Mouse (Mus musculus): Measurements from ENCODE around the gene Zfp13.

The Zfp13 gene

DNA sequence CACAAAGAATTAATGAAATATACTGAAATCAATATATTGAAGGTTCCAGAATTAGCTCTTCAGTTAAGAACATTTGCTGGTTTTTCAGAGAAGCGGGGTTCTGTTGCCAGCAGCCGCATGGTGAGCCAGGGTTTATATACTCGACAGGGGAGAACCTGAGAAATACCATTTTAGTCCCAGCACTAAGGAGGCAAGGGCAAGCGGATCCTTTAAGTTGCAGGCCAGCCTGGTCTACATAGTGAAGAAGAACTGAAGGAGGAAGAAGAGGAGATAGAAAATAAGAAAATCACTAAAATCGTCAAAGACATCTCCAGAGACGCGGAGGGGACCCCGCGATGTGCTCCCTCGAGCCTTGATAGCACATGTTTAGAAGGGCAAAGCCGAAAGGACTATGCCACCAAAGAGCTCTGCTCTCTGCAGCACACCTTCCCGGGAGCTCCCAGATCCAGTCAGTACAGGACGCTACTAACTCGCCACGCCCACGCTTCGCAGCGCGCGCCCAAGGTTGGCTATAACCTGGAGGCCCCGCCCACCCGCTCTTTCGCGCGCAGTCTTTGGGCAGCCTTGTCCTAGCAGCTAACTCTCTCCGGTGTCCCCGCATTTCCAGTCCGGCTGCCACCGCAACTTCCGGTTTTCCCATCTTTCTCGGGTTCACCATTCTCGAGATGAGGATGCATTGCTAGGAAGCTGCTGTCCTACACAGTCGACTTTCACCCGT, 6.9 kb downstream of the Zfp13 start:
- DNase-seq, result peak; percentile 99 to 100

DNA sequence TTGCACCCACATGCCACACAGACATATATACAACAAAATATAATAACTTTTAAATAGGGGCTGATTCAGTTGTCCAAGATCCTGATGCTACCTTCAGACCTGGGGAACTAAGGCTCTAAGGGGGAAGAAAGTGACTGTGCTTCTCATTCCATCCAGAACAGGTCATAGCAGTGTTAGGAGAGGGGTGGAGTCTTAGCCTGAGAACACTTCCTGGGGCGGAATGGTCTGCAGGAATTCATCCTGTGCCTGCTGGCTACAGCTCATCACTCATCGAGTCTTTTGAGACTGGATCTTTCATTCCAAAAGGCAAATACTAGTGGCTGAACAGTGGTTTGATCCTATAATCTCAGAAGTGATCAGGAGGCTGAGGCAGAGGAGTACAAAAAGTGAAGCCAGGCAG, 12.0 kb downstream of the Zfp13 start:
- no peak for DNase-seq

DNA sequence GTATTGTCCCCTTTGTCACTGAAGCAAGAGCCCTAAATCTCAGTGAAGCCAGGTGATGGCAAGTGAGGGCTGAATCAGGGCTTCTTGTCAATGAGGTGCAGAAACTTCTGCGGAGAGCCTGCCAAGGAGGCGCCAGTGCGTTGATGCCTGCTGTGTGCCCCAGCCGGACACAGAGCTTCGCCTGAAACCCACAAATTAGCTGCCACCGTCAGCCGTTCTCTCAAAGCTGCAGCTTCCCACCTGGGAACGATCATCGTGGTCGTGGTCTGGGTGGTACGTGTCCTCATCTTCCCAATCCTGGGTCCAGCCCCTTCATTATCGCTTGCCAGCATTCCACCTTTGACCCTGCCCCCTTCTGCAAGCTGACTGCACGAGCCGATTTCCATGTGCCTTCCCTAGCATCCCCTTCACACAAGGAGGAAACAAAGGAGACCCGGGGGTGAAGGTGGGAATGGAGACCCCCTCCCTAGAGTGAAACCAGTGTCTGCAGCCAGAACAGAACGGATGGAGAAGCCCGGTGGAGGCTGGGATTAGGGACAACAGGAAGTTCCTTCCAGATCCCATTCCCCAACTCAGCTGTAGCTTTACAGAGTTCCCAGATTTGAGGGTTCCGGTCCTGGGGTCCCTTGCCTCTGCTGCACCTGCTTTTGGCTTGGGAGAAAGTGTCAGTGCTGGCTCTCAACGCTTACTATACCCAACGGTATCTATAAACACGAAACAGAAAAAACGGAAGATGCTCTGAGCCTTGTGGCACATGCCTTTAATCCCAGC, 13.4 kb downstream of the Zfp13 start:
- peak; percentile 70 to 78 for DNase-seq

DNA sequence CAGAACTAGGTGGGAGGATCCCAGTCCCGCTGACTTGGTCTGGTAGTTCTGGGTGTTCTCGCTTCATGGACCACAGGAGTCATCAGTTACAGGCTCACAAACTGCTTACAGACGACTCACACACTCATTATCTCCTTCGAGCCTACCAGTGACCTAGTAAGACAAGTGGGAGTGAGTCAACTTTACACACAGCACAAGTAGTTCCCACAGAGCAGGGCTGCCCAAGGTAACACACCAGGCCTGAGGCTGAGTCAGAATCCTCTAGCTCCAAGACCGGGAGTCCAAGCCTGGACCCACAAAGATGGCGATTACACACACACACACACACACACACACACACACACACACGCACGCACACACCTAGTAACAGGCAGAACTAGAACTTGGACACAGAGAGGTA, 14.5 kb downstream of the Zfp13 start:
- DNase-seq, result no peak

DNA sequence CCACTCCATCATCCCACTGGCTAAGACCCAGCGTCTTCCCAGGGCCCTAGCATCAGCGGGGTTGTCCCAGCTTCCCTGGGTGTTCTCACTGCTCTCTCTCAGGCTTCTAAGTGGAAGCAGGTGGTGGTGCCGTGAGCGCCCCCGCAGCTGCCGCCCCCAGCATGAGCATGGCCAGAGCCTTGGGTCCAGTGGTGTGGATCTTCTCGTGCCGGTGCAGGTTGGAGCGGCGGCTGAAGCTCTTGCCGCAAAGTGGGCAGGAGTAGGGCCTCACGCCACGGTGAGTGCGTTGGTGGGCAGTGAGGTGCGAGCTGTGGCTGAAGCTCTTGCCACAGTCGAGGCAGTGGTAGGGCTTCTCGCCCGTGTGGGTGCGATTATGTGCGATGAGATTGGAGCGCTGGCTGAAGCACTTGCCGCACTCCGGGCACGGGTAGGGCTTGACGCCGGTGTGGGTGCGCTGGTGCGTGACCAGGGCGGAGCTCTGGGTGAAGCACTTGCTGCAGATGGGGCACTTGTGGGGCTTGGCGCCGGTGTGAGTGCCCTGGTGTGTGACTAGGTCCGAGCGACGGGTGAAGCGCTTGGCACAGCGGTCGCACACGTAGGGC, 23.2 kb downstream of the Zfp13 start:
- no peak for DNase-seq

DNA sequence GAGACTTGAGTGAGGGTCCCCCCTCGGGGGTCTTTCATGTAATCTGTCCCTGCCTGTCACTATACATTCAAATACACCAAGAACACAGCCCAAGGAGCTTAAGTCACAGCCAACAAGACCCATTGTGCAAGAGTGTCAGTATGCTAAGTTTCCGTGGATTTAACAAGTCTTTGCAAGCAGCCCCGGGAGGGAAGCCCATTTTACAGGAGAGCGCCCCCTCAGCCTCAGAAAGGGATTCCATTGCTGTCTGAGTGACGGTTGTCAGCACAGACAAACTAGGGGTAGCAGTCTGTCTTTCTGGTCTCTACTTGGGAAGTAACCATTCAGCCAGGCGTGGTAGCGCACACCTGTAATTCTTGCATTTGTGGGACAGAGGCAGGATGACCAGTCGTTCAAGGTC, 25.2 kb downstream of the Zfp13 start:
- no peak for DNase-seq

DNA sequence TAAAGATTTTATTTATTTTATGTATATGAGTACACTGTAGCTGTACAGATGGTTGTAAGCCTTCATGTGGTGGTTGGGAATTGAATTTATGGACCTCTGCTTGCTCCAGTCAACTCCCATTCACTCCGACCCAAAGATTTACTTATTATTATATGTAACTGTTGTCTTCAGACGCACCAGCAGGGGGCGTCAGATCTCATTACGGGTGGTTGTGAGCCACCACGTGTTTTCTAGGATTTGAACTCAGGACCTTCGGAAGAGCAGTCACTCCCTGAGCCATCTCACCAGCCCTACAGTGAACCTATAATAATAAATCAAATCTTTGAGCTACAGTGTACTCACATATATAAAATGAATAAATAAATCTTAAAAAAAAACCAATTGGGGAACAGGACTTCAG, 27.2 kb downstream of the Zfp13 start:
- no peak for DNase-seq

DNA sequence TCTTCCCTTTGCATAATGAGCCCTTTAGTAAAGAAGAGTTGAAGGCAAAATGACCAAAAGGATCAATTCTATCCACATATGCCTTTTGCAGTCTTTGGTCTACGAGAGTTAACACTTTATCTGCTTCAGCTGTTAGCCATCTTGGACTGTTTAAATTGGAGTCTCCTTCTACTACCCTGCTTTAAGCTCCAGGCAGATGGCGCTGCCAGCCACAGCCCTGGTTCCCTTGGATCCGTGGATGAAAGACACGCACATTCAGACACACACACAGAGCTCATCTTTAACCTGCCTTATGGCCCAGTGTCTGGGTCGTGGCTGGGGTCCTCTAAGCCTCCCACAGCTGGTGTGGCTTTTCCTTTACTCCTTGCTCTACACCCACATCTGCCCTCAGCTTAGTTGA, 28.2 kb downstream of the Zfp13 start:
- DNase-seq, result no peak

DNA sequence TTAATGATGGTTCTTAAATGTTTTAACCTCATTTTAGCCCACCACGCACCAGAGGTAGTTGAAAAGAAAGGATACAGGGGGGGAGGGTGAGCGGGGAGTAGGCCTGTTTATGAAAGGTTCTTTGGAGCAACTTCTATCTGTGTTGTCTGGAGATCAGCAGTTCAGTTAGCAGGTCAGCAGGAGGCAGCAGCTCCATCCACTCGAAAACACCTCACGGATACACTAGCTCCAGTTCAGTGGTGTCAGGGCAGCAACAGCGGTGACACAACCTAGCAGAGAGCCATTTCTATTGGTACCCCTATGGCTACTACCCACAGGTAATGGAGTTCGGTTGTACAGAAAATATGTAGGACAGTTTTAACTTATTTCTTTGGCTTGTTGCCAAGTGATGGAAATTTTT, 29.3 kb downstream of the Zfp13 start:
- peak; percentile 50 to 65 for DNase-seq

DNA sequence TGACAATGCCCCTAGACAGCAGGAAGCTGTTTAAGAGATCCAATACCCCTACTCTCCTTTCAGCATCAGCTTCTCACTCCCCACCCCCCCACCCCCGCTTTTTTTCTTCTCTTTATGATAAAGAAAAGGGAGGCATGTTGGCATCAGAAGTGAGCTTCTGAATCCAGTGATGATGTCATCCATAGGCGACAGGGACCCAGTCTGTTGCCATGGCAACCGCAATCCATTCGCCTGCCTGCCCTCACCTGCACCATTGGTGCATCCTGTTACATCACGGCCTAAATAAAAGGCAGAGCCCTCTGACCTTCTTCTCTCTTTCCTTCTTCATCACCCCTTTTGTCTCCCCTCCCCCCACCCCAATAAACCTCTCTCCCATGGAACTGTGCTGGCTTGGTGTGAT, 30.9 kb downstream of the Zfp13 start:
- DNase-seq, result no peak

DNA sequence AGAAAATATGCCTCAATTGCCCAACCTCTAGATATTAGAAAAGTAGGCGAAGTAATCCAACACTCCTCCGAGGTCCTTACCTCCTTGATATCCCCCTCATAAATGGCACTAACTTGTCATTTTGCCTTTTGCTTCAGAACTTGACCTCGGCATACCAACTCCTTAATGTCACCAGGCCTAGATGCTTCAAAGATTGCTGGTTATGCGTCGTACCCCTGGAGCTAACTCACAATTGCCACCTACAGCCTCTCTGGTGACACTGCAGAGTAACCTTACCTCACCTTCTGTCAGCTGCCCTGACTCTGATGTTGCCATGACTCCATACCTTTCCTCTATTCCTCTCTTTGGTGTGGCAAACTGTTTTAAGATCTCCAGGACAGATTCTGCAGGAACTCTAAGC, 32.5 kb downstream of the Zfp13 start:
- DNase-seq, result no peak

DNA sequence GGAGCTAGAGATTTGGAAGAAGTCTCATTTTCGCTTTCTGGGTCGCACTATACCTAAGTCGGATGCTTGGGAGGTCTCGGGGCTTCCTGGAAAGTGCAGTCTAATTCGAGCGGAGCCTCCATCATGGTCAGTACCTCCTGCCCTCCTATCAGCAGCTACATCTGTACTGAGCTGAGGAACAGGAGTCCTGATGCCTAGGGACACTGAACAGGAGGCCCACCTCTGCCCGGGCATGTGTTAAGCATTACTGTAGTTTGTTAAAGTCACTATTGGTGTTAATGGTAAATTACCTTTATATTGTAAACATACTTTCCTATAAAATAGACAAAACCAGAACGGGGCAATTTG, 34.9 kb downstream of the Zfp13 start:
- DNase-seq, result no peak

DNA sequence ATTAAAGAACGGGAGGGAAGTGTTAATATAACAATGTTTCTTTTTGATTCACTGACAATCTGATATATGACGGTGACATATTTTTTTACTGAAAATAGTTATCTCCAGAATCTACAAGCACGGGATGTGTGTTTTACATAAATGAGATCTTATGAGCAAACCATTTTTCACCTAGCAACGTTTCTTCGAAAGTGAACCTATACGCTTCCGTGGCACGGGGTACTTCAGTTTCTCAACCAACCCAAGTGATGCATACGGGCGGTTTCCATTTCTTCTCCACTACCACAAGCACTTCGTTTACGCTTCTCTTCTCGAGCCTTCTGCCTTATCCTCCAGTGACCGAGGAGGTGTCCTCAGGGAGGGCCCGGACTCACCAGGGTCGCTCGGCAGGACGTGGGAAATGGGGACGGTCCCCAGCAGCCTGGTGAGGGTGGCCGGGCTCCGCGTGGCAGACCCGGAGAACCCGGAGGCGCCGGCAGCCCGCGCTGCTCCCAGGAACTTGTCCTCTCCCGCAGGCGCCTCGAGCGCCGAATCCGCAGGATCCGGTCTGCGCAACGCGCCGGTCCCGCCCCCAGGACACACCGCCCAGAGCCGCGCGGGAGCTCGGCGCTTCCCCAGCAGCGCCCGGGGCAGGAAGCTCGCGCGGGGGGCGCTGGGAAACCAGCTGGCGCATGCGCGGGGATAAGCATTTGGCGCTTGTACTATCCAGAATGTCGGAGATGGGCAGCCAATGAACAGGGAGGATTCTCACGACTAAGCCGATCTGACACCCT, 35.5 kb downstream of the Zfp13 start, which contains the start of gene Zfp213:
Gene Zfp213 (minus strand): TSS at position 644 of the 773 bp plus-strand sequence.
- DNase-seq, result peak; percentile 96 to 98

DNA sequence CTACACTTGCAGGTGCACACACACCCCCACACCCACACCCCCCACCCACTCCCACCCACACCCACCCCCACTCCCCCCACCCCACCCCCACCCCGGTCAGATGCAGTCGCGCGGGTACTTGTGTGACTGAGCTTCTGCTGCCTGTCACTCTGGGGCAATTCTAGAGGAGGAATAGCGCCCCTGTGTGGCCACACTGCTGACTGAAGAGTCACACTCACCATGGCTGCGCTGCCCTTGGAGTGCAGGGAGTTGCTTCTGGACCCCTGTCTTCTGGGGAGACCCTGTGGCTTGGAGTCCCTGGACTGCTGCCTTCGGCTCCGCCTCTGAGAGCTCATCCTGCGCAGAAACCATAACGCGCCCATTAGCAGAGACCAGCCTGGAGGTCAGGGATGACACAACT, 39.5 kb downstream of the Zfp13 start:
- DNase-seq, result peak in 1 of 2 experiments; percentile 68

DNA sequence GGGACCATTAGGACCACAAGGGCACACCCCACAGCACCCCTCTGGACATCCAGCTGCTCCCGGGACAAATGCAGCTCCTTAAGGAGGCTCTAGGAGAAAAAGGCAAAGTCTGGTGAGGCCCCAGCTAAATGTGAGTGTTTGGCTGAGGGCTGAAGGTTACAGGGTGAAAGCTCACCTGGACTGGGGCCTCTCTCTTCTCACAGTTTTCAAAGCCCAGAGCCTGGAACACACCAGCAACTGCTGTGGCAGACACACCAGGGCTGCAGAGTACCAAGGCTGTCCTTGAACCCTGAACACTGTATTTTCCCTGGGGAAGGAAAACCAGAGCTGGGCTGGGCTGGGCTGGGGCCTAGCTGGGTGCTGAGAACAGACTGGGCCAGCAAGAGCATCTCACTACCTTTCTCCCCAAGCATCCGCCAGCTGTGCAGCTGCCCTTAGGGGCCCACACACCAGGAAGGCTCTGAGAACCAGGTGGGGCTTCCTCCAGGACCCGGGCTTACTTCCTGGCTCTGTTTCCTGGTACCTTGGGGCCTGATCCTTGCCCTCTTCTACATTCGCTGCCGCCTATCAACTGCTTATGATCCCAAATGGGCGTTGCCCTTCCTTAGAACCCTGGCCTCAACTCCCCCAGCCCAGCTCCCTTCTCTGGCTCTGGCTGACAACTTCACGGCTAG, 43.9 kb downstream of the Zfp13 start:
- DNase-seq, result no peak

DNA sequence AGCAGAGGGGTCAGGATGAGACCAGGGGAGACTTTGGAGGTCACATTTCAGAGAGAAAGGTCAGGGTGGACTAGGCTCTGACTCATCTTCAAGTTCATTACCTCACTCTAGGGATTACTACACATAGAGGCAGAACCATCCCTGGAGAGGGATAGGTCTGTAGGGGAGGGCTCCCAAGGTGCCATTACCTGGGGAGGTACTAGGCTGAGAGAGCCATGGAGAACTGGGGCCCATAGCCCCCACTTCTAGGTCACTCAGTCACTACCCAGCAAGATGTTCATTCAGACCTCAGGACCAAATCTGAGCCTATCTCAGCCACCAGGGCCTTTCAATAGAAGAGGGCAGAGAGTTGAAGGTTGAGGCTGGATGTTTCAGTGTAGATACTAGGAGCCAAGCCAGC, 45.0 kb downstream of the Zfp13 start:
- no peak for DNase-seq

DNA sequence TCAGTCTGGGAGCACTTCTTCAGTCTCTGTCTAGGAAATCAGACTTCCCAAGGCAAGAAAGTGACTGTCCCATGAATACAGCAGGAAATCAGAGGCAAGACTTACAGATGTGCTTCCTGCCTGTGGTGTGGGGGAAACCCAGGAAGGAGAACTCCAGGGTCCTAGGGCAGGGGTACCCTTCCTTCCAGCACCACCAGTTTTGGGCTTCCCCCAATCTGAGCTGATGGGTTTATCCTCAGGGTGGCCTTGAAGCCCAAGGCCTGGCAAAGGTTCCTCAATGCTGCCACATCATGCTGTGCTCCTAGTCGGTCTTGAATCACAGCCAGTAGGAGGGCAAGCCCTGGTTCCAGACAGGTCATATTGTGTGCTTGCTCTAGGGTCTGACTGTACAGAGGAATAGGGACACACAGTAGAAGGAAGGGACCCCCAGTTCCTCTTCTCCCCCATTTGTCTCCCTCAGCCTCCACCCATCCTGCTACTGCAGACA, 45.6 kb downstream of the Zfp13 start:
- DNase-seq, result no peak

DNA sequence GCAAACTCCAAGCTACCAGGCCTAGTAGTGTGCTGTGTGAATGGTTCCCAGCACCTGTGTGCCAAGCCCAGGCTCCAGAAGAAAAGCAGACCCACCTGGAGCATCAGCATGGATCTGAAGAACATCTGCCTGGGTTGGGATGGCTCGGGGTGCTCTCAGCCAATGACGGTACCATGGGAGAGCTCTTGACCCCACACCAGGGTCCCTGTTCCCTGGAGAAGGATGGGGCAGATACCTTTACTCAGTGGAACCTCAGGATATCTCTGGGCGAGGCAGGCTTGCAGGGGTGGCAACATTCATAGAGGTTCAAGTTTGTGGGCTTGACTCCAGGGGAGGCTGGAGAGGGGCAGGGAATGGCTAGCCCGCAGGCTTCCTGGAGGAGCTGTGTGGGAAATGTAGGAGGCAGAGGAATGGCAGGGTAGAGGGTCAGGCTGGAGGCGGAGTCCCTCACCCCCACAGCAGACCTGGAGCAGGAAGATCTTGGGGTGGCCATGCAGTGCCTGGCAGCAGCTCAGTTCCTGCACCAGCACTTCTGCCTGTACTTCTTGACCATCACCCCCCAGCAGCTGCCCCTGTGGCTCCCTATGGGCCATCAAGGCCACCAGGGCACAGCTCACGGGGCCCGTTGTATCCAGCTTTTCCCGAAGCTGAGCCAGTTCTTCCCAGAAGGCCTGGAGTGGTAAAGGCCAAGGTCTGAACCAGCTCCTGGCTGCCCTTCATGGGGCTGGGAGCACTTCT, 46.2 kb downstream of the Zfp13 start:
- DNase-seq, result peak in 1 of 2 experiments; percentile 5

DNA sequence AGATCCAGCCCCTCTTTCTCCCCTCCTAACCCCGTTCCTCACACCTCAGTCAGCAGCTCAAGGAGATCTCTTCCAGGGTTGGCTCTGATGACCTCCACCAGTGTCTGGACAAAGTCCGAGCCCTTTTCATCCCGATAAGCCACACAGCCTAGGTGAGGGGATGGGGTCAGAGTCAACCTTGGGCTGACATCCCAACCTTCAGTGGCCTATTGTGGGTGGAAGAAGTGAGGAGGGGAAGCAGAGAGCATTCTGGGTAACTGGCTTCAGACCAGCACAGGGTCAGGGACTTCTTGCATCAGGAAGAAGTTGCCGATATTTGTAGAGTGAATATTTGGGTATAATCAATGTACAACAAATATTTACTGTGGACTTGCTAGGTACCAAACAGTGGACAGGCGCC, 47.3 kb downstream of the Zfp13 start:
- DNase-seq, result peak; percentile 5

DNA sequence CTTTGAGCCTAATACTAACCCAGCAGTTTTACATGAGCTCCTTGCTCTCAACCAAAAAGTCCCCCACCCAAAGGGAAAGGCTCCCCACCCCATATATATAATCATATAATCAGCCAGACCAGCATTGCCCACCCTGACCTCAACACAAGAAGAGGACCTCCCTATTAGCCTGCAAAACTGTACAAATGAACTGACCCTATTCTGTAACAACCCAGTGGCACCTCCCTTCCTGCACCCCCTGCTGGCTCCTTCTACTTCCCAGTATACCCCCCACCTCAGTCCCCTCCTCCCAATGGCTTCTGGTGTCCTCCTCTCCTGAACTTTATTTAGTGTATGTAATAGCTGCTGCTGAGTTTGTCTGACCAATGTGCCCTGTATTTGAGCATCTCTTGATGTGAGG, 47.9 kb downstream of the Zfp13 start:
- DNase-seq, result no peak

DNA sequence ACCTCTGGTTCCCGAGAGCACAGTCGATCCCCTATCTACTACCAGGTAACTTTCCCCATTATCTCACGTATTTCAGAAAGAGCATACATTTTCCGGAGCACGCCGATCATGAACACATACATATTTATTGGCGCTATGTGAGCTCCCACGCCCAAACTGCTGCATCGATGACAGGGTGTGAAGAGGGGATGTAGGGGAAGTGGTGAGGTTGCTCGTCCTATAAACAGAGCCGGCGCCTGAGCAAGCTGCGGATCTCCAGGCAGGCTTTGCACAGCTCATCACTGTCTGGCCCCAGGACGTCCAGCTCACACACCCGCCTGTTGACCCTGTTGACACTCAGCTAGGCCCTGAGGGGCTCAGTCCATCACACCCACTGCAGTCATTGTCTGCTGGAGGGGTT, 48.4 kb downstream of the Zfp13 start:
- peak; percentile 59 to 63 for DNase-seq

Data from cerebellum, postnatal 25 days (tissue).